Mouse (Mus musculus) spleen, adult 2 months (tissue): Measurements from ENCODE around the gene Bard1. TPM values are rescaled to one million over a fixed set of nuclear protein-coding genes. Genes with fewer than 3 reads are reported as not detected.

Source experiments
- DNase-seq, 2 experiments: peaks; one replicate each; pipeline versions ENCODE4 v3.0.0 to v3.0.0-alpha.2; 2012 to 2021; ENCODE audit warnings: low spot score in 2 of 2, low read depth in 1 of 2
- H3K27ac ChIP-seq: fragments of 200-500 bp; 2 replicates; pipeline ENCODE4 v1.5.1; 2012; ENCODE audit warnings: low read length, inconsistent platforms; ENCODE audit not compliant: insufficient read depth
- H3K27me3 ChIP-seq: fragments of 200-500 bp; 2 replicates; pipeline ENCODE4 v1.6.1; 2012; ENCODE audit warnings: mild to moderate bottlenecking, moderate library complexity, low read length, inconsistent platforms; ENCODE audit not compliant: control insufficient read depth, insufficient read depth
- H3K36me3 ChIP-seq: fragments of 200-500 bp; 2 replicates; pipeline ENCODE4 v1.6.1; 2012; ENCODE audit warnings: mild to moderate bottlenecking, low read length, inconsistent platforms; ENCODE audit not compliant: control insufficient read depth, insufficient read depth
- H3K4me1 ChIP-seq: fragments of 200-500 bp; 2 replicates; pipeline ENCODE4 v1.6.1; 2011; ENCODE audit warnings: inconsistent platforms; ENCODE audit not compliant: control insufficient read depth, insufficient read depth, insufficient read length
- H3K4me3 ChIP-seq: fragments of 200-500 bp; 2 replicates; pipeline ENCODE4 v1.5.1; 2011; ENCODE audit warnings: mild to moderate bottlenecking, inconsistent platforms; ENCODE audit not compliant: insufficient read depth, insufficient read length; ENCODE audit errors: extremely low read depth
- CTCF ChIP-seq: fragments of 200-500 bp; IDR thresholded peaks from 2 replicates; pipeline ENCODE4 v1.5.1; 2011; ENCODE audit warnings: mild to moderate bottlenecking, inconsistent platforms; ENCODE audit not compliant: insufficient read depth, insufficient read length, insufficient replicate concordance; ENCODE audit errors: extremely low read depth
- POLR2A ChIP-seq: fragments of 200-500 bp; IDR thresholded peaks from 2 replicates; pipeline ENCODE4 v1.6.1; 2011; ENCODE audit warnings: low read depth, low read length, inconsistent platforms
- WGBS: fragments of 180-500 bp; shearing (Covaris S2); methylation state at CpG from one replicate; pipeline ENCODE4 v1.1.7; 2018; 5-methylcytosine and 5-hydroxymethylcytosine counted together
- polyA plus RNA-seq: library from polyadenylated mRNA; depleted of rRNA; stranded (reverse); fragments of >200 nt; gene quantifications from 2 replicates; pipeline ENCODE4 v1.2.3, GENCODE M21; 2012

Bard1 gene
- polyA plus RNA-seq, 1 experiment, result 1.6 TPM

DNA sequence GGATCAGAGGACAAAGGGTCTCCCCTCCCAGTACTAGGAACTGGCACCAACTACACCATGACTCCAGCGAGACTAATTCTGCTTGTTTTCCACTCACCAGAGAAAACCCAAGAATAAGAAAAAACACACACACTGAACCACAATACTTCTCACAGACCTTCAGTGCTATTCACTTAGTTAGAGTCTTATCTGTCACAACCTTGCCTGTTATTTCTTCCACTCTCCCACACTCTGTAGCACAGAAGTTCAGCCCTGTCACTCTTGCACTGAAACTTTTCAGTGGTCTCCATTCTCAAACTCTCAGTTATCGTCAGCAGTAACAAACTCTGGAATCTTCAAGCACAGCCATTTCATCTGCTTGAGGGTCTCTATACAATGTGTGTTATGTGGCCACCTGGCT lies 50.2 kb downstream of the Bard1 start:
- no peak for DNase-seq

DNA sequence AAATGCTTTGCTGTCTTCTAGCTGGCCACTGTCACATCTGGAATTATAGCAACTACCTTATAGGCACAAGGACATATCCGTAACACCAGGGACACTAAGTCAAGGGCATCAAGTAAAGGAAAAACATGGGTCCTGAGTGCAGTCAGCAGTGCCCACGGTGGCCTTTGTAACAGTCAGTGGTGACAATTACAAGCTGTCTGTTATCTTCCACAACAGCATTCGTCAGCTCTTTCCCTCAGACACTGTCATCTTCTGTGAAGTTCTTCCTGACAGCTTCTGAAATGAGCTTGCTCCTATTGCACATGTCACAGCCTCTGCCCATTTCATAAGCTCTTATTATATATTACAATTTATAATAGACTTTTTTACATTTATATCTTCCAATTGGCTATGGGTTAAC lies 50.7 kb downstream of the Bard1 start:
- no peak overlapping the region for H3K27ac ChIP-seq
- H3K4me3 ChIP-seq, result no peak overlapping the region
- TF ChIP-seq POLR2A (no peak), CTCF (no peak)
- H3K36me3 ChIP-seq, result no peaks in the 10 kb centered on the region
- WGBS, result 79% methylated on average over 3 of the region's 3 CpGs
- no peak for DNase-seq
- H3K4me1 ChIP-seq, result no peaks in the 10 kb centered on the region
- H3K27me3 ChIP-seq, result no peaks in the 10 kb centered on the region

More for the DNA sequence above, 50.2 kb downstream of the Bard1 start:
- WGBS, result 84% methylated on average over 2 of the region's 2 CpGs
- no peak overlapping the region for H3K4me3 ChIP-seq
- H3K4me1 ChIP-seq, result no peaks in the 10 kb centered on the region
- no peaks in the 10 kb centered on the region for H3K27me3 ChIP-seq
- TF ChIP-seq POLR2A (no peak), CTCF (no peak)
- H3K27ac ChIP-seq, result no peak overlapping the region
- H3K36me3 ChIP-seq, result no peaks in the 10 kb centered on the region

DNA sequence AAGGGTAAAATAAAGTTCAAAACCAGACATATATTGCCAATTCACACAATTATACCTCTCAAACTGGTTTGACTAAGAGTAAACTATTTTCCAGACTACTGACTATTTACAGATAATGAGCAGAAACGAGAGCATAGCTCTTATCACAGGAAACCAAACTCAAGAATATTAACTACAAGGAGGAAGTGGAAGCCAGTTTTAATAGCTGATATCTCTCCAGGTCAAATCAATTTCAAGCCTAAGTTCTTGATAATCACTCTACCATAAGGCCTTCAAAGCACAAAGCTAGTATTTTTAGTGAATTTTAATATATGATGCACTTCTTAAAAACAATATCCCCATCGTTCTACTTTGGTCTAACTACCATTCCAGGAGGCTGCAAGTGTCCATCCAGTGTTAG lies 57.8 kb downstream of the Bard1 start:
- Histone ChIP-seq H3K4me3 (no peak overlapping the region), H3K27ac (no peak overlapping the region), H3K4me1 (no peaks in the 10 kb centered on the region), H3K36me3 (no peaks in the 10 kb centered on the region), H3K27me3 (no peaks in the 10 kb centered on the region)
- no peak for DNase-seq
- TF ChIP-seq POLR2A, result no peak
- TF ChIP-seq CTCF, result no peak
- 63% methylated on average over 2 of the region's 2 CpGs for WGBS

DNA sequence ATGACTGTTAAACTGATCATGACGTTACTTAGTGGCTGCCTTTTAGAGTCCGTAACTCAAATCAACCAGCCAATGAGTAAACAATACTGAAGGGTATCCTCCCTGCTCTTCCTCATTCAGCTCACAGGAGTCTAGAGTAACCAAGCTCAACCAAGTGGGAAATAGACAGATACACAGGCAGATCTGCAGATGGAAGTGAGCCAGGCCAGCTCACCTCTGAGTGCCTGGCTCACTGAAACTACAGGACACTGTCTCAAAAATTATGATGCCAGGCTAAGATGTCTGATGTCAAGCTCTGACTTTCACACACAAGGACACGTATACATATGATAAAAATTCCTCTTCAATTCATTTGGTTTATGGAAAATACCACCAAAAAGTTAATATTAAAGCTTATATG lies 59.0 kb downstream of the Bard1 start:
- no peaks in the 10 kb centered on the region for H3K4me1 ChIP-seq
- TF ChIP-seq CTCF (no peak), POLR2A (no peak)
- no peak overlapping the region for H3K27ac ChIP-seq
- H3K27me3 ChIP-seq, result no peaks in the 10 kb centered on the region
- no peak for DNase-seq
- H3K4me3 ChIP-seq, result no peak overlapping the region
- WGBS, result 97% methylated on average over 3 of the region's 3 CpGs
- H3K36me3 ChIP-seq, result no peaks in the 10 kb centered on the region

DNA sequence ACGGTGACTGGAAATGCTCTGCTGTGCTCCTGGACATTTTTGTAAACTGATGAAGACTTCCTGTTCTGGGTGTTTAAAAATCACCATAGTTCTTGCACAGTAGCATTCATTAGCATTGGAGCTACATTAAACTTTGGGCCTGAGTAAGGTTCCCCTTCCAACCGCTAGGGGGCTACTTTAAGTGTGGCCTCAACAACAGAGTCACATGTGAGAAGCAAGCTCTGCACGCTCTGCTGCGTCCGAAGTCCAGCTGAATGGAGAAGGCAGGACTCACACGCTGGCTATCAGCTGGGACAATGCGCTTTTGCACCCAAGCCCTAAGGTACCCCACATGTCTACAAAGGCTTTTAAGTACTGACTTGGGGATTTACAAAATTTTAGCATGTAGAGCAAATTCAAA lies 65.9 kb downstream of the Bard1 start:
- TF ChIP-seq CTCF, result peak; percentile 23; the same call in 1 of the 2 replicates
- no peak for TF ChIP-seq POLR2A
- 87% methylated on average over 7 of the region's 7 CpGs for WGBS
- Histone ChIP-seq H3K36me3 (no peaks in the 10 kb centered on the region), H3K4me3 (no peak overlapping the region), H3K4me1 (no peaks in the 10 kb centered on the region), H3K27me3 (no peaks in the 10 kb centered on the region), H3K27ac (no peak overlapping the region)
- DNase-seq, result no peak

DNA sequence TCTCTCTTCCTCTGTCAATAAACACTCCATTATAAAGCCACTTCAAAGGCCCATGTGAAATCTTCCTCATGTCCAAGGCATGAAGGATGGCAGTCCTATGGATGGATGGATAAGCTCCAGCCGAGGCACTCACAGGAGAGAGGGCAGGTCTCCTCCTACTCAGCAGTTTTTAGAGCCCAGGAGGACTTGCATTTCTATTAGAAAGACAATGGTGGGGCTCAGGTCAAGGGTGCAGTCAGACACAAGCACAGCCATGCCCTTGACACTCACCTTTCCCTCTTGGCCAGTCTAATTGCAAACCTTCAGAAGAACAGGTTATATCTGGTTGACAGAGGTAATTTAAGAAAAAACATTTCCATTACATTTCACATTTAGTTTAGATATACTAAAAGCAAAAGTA lies 67.4 kb downstream of the Bard1 start:
- TF ChIP-seq POLR2A (no peak), CTCF (no peak)
- Histone ChIP-seq H3K36me3 (no peaks in the 10 kb centered on the region), H3K27me3 (no peaks in the 10 kb centered on the region), H3K4me1 (no peaks in the 10 kb centered on the region), H3K4me3 (no peak overlapping the region), H3K27ac (no peak overlapping the region)
- DNase-seq, result no peak
- 93% methylated on average over 1 of the region's 1 CpGs for WGBS

DNA sequence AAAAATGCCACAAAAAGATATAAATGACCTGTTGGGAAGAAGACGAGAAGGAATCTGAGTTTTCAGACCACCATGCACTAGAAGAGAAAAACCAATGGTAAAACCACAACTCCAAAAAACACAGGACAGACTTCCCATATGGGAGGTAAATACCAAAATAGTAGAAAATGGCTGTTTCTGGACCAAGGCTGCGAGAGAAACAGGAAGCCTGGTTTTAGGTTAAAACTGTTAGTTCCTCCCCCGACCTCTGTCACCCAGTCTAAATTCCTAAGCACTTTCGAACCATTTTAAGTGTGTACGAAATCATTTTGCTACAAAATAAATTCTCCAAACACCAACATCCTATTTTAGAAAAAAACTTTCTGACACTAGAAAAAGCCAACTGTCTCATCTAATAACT lies 80.2 kb downstream of the Bard1 start:
- H3K4me3 ChIP-seq, result no peak overlapping the region
- no peaks in the 10 kb centered on the region for H3K27me3 ChIP-seq
- WGBS, result 21% methylated on average over 5 of the region's 5 CpGs
- TF ChIP-seq CTCF (no peak), POLR2A (no peak)
- H3K36me3 ChIP-seq, result no peaks in the 10 kb centered on the region
- H3K4me1 ChIP-seq, result no peaks in the 10 kb centered on the region
- no peak for DNase-seq
- no peak overlapping the region for H3K27ac ChIP-seq

DNA sequence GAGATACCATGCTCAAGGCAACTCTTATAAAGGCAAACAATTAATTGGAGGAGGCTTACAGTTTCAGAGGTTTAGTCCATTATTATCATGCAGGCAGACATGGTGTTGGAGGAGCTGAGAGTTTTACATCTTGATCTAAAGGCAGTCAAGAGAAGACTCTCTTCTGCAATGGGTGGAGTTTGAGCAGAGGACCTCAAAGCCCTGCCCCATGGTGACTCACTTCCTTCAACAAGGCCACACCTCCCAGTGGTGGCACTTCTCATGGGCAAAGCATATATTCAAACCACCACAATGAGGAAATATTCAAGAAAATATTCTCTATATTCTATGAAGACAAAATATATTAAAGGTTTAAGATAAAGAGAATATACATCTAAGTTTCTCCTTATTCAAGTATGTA lies 88.6 kb downstream of the Bard1 start:
- TF ChIP-seq CTCF (no peak), POLR2A (no peak)

More for the DNA sequence above, 88.6 kb downstream of the Bard1 start:
- no peak overlapping the region for H3K27ac ChIP-seq
- no peak for DNase-seq
- H3K27me3 ChIP-seq, result no peaks in the 10 kb centered on the region
- H3K36me3 ChIP-seq, result no peaks in the 10 kb centered on the region
- H3K4me3 ChIP-seq, result no peak overlapping the region
- H3K4me1 ChIP-seq, result no peaks in the 10 kb centered on the region
